ENCODE assay signal across 9 mouse cellular contexts in genomic region chr17:75128337-75128935, GRCm38 (mm10).
DNase-seq lines count a peak whose midpoint lies in the region; ATAC-seq and TF ChIP-seq lines count a peak whose summit lies in the region.
"Had no signal": no experiment of that assay in that cellular context is flagged by ENCODE, and none has a peak within 500 bp of the region (broad histone marks: within the 10 kb centered on the region; RNA-seq: fewer than 3 reads in every experiment).

No protein-coding gene starts in this region.

- no peak overlapping the region for H3K9ac ChIP-seq in liver, adult 2 months (ENCODE audit: low read depth, low read length)
- H3K9ac ChIP-seq: limb, embryonic 15.5 days had no signal

- TF ChIP-seq POLR2A in liver, adult 2 months (IDR thresholded peaks at IDR 0.05; ENCODE audit: extremely low read depth, insufficient read depth, low read length), result no peak

- H3K4me3 ChIP-seq in liver, adult 2 months (ENCODE audit: insufficient read depth, low read depth, low read length), result no peak overlapping the region
- H3K4me3 ChIP-seq: limb, embryonic 15.5 days had no signal

- TF ChIP-seq CTCF in liver, adult 2 months (IDR thresholded peaks at IDR 0.05; ENCODE audit: low read depth, low read length), result 0 out of 2 replicates have a peak, but pooled peaks have one; percentile 8

- no peaks in the 10 kb centered on the region for H3K4me1 ChIP-seq in liver, adult 2 months (ENCODE audit: control insufficient read depth, insufficient read depth, low read length)

- ATAC-seq in frontal cortex, adult (ENCODE audit: low TSS enrichment), result no peak
- no peak for ATAC-seq in erythroid progenitor cell, adult 5-6 weeks (replicated peaks; ENCODE audit: low FRiP score, poor library complexity, severe bottlenecking)

- H3K79me2 ChIP-seq in liver, adult 2 months (ENCODE audit: control insufficient read depth, insufficient read depth, low read length), result no peaks in the 10 kb centered on the region

- peak; percentile 16 for DNase-seq in ovary, adult 18-20 months (ENCODE audit: low spot score)
- DNase-seq in ovary, postnatal 14 days (ENCODE audit: low spot score), result no peak
- peak; percentile 17 for DNase-seq in ZHBTc4 (ENCODE audit: low read depth, low spot score)
- DNase-seq in gastrocnemius, postnatal 14 days, result peak; percentile 33
- DNase-seq in liver, adult 2 months (ENCODE audit: extremely low read depth, low read depth, low spot score), result peak; percentile 19
- DNase-seq in thymus, postnatal 14 days, result peak; percentile 33

- WGBS in liver, adult 2 months, result 27% methylated on average over 8 of the region's 8 CpGs

- no peaks in the 10 kb centered on the region for H3K36me3 ChIP-seq in liver, adult 2 months (ENCODE audit: control insufficient read depth, insufficient read depth, low read length)
- H3K36me3 ChIP-seq: limb, embryonic 15.5 days had no signal

- intact Hi-C loops in gastrocnemius, postnatal 14 days (cut with DNase I; ENCODE audit: low total_unique reads), result no loop called here

- no peaks in the 10 kb centered on the region for H3K27me3 ChIP-seq in liver, adult 2 months (ENCODE audit: control insufficient read depth, insufficient read depth, low read length)
- H3K27me3 ChIP-seq: limb, embryonic 15.5 days had no signal

- H3K27ac ChIP-seq in liver, adult 2 months (replicated peaks; ENCODE audit: insufficient read depth, low read depth, low read length), result no peak overlapping the region
- H3K27ac ChIP-seq: limb, embryonic 15.5 days had no signal
